Mouse (Mus musculus) frontal cortex, adult (tissue): ENCODE measurements around the gene Lcn10.
"Not testable (repeated sequence)": the region's sequence is repeated elsewhere in the genome, so short reads cannot be mapped to it uniquely, and the experiment has no call there.

Experiments
- ATAC-seq: cut with Nextera tagmentation; 2 replicates; pipeline ENCODE4 v1.9.2; 2017; ENCODE audit warnings: mild to moderate bottlenecking, moderate library complexity, mixed read lengths; ENCODE audit not compliant: low TSS enrichment

The Lcn10 gene

GRCm38 (mm10) chr2:25682426-25682825 is at the start of gene Lcn10:
Lcn10 (plus strand) TSS chr2:25682726.
- ATAC-seq, result no peak

GRCm38 (mm10) chr2:25633616-25634015 is 48.9 kb upstream of the Lcn10 start:
- ATAC-seq, result no peak

GRCm38 (mm10) chr2:25634046-25634445 is 48.5 kb upstream of the Lcn10 start:
- peak; percentile 73 for ATAC-seq

- no peak for ATAC-seq
These were observed 42.6 kb upstream of the Lcn10 start for GRCm38 (mm10) chr2:25639890-25640289.

- no peak for ATAC-seq
These were observed 29.6 kb upstream of the Lcn10 start, which contains the start of gene Lcn8 for GRCm38 (mm10) chr2:25652902-25653301. Lcn8 (plus strand) TSS chr2:25653120.

GRCm38 (mm10) chr2:25654502-25654901 is 28.0 kb upstream of the Lcn10 start:
- no peak for ATAC-seq

- peak; percentile 57; the same call in 1 of the 2 replicates for ATAC-seq
These were observed 25.8 kb upstream of the Lcn10 start for GRCm38 (mm10) chr2:25656691-25657090.

- no peak for ATAC-seq
These were observed 25.3 kb upstream of the Lcn10 start for GRCm38 (mm10) chr2:25657246-25657645.

GRCm38 (mm10) chr2:25657652-25658051 is 24.9 kb upstream of the Lcn10 start, which contains the start of gene Lcn5:
Lcn5 (plus strand) TSS chr2:25657952.
- ATAC-seq, result no peak

- ATAC-seq, result no peak
These were observed 22.2 kb upstream of the Lcn10 start for GRCm38 (mm10) chr2:25660279-25660678.

- ATAC-seq, result no peak
These were observed 21.1 kb upstream of the Lcn10 start for GRCm38 (mm10) chr2:25661245-25661970.

GRCm38 (mm10) chr2:25663511-25663910 is 19.0 kb upstream of the Lcn10 start:
- ATAC-seq, result no peak

- no peak for ATAC-seq
These were observed 18.4 kb upstream of the Lcn10 start for GRCm38 (mm10) chr2:25664125-25664524.

- no peak for ATAC-seq
These were observed 16.0 kb upstream of the Lcn10 start for GRCm38 (mm10) chr2:25666516-25666915.

- ATAC-seq, result no peak
These were observed 6.0 kb upstream of the Lcn10 start, which contains the start of gene Lcn6 for GRCm38 (mm10) chr2:25676486-25676885. Lcn6 (plus strand) TSS chr2:25676786.

GRCm38 (mm10) chr2:25679559-25679958 is 3.0 kb upstream of the Lcn10 start:
- no peak for ATAC-seq

- ATAC-seq, result no peak
These were observed 4.4 kb downstream of the Lcn10 start for GRCm38 (mm10) chr2:25686941-25687340.

GRCm38 (mm10) chr2:25694605-25695004 is 12.1 kb downstream of the Lcn10 start:
- no peak; the same call in 1 of the 2 replicates for ATAC-seq

GRCm38 (mm10) chr2:25696951-25697350 is 14.4 kb downstream of the Lcn10 start:
- ATAC-seq, result no peak

GRCm38 (mm10) chr2:25698696-25699095 is 16.2 kb downstream of the Lcn10 start:
- no peak for ATAC-seq

- ATAC-seq, result not testable (repeated sequence)
These were observed 17.2 kb downstream of the Lcn10 start, which contains the start of gene Obp2a for GRCm38 (mm10) chr2:25699743-25700142. Obp2a (plus strand) TSS chr2:25700043.

GRCm38 (mm10) chr2:25701001-25701400 is 18.5 kb downstream of the Lcn10 start:
- ATAC-seq, result no peak

- no peak for ATAC-seq
These were observed 21.2 kb downstream of the Lcn10 start for GRCm38 (mm10) chr2:25703706-25704105.
